Mouse (Mus musculus): ENCODE data around the gene Cfap54. TPM values are rescaled to one million over a fixed set of nuclear protein-coding genes. Genes with fewer than 3 reads are reported as not detected.

Gene Cfap54
- polyA plus RNA-seq, 1 experiment from 2014 or later = 0.42 TPM

DNA sequence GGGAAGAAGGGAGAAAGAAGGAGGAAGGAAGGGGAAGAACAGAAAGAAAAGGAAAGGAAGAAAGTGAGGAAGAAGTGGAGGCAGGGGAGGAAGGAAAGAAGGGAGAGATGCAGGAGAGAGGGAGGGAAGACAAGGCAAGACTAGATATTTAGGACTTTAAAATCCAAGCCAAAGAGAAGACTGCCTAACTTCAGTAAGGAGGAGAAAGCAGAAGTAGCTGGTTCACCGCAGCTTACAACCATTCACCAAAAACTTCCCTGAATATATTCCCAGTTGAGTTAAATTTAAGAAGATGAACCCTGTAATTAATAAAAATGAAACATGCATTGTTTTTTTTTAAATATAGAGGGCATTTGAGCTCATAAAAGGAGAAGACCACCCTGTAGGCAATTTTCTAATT is 34.3 kb upstream of the Cfap54 start:
- H3K4me1 ChIP-seq = no peaks in the 10 kb centered on the region
- WGBS = 92% methylated on average over 1 of the region's 1 CpGs
- DNase-seq (ENCODE audit: low spot score) = no peak

GRCm38 (mm10) chr10:93114782-93115181 is 33.4 kb upstream of the Cfap54 start:
- Histone ChIP-seq H3K9me3 (no peaks in the 10 kb centered on the region), H3K4me1 (no peaks in the 10 kb centered on the region), H3K27me3 (replicated peaks; ENCODE audit: low read depth, poor library complexity, severe bottlenecking) (no peaks in the 10 kb centered on the region), H3K36me3 (replicated peaks) (no peaks in the 10 kb centered on the region), H3K27ac (replicated peaks) (no peak overlapping the region), H3K4me3 (no peak overlapping the region)
- DNase-seq (ENCODE audit: low spot score) = no peak
- 75% methylated on average over 1 of the region's 1 CpGs for WGBS

More for the DNA sequence above, 34.3 kb upstream of the Cfap54 start:
- Histone ChIP-seq H3K27ac (replicated peaks) (no peak overlapping the region), H3K27me3 (replicated peaks; ENCODE audit: low read depth, poor library complexity, severe bottlenecking) (no peaks in the 10 kb centered on the region), H3K36me3 (replicated peaks) (no peaks in the 10 kb centered on the region), H3K4me3 (no peak overlapping the region), H3K9me3 (no peaks in the 10 kb centered on the region)

- no peaks in the 10 kb centered on the region for H3K9me3 ChIP-seq
- DNase-seq (ENCODE audit: low spot score) = no peak
- 86% methylated on average over 8 of the region's 8 CpGs for whole genome bisulfite sequencing
- no peaks in the 10 kb centered on the region for H3K4me1 ChIP-seq
- H3K27ac ChIP-seq (replicated peaks) = no peak overlapping the region
- no peaks in the 10 kb centered on the region for H3K27me3 ChIP-seq (replicated peaks; ENCODE audit: low read depth, poor library complexity, severe bottlenecking)
- H3K4me3 ChIP-seq = no peak overlapping the region
- no peaks in the 10 kb centered on the region for H3K36me3 ChIP-seq (replicated peaks)
These were observed 32.5 kb upstream of the Cfap54 start for GRCm38 (mm10) chr10:93113968-93114367.

GRCm38 (mm10) chr10:93112021-93112420 is 30.6 kb upstream of the Cfap54 start:
- Histone ChIP-seq H3K36me3 (replicated peaks) (no peaks in the 10 kb centered on the region), H3K27me3 (replicated peaks; ENCODE audit: low read depth, poor library complexity, severe bottlenecking) (no peaks in the 10 kb centered on the region), H3K27ac (replicated peaks) (no peak overlapping the region), H3K4me3 (no peak overlapping the region), H3K4me1 (no peaks in the 10 kb centered on the region), H3K9me3 (no peaks in the 10 kb centered on the region)
- 92% methylated on average over 6 of the region's 6 CpGs for WGBS
- DNase-seq (ENCODE audit: low spot score) = no peak

GRCm38 (mm10) chr10:93111412-93111811 is 30.0 kb upstream of the Cfap54 start:
- Histone ChIP-seq H3K9me3 (no peaks in the 10 kb centered on the region), H3K4me1 (no peaks in the 10 kb centered on the region), H3K27ac (replicated peaks) (no peak overlapping the region), H3K36me3 (replicated peaks) (no peaks in the 10 kb centered on the region), H3K27me3 (replicated peaks; ENCODE audit: low read depth, poor library complexity, severe bottlenecking) (no peaks in the 10 kb centered on the region), H3K4me3 (no peak overlapping the region)
- 68% methylated on average over 8 of the region's 8 CpGs for WGBS
- no peak for DNase-seq (ENCODE audit: low spot score)

GRCm38 (mm10) chr10:93105358-93105757 is 23.9 kb upstream of the Cfap54 start:
- H3K4me1 ChIP-seq = no peaks in the 10 kb centered on the region
- H3K36me3 ChIP-seq (replicated peaks) = no peaks in the 10 kb centered on the region
- no peak overlapping the region for H3K27ac ChIP-seq (replicated peaks)
- H3K4me3 ChIP-seq = no peak overlapping the region
- WGBS = 81% methylated on average over 7 of the region's 7 CpGs
- DNase-seq (ENCODE audit: low spot score) = no peak
- no peaks in the 10 kb centered on the region for H3K9me3 ChIP-seq
- no peaks in the 10 kb centered on the region for H3K27me3 ChIP-seq (replicated peaks; ENCODE audit: low read depth, poor library complexity, severe bottlenecking)

- no peak overlapping the region for H3K4me3 ChIP-seq
- H3K27me3 ChIP-seq (replicated peaks; ENCODE audit: low read depth, poor library complexity, severe bottlenecking) = no peaks in the 10 kb centered on the region
- no peaks in the 10 kb centered on the region for H3K36me3 ChIP-seq (replicated peaks)
- no peak for DNase-seq (ENCODE audit: low spot score)
- 70% methylated on average over 6 of the region's 6 CpGs for WGBS
- no peaks in the 10 kb centered on the region for H3K9me3 ChIP-seq
- H3K27ac ChIP-seq (replicated peaks) = no peak overlapping the region
- no peaks in the 10 kb centered on the region for H3K4me1 ChIP-seq
These were observed 22.9 kb upstream of the Cfap54 start for GRCm38 (mm10) chr10:93104357-93104756.

DNA sequence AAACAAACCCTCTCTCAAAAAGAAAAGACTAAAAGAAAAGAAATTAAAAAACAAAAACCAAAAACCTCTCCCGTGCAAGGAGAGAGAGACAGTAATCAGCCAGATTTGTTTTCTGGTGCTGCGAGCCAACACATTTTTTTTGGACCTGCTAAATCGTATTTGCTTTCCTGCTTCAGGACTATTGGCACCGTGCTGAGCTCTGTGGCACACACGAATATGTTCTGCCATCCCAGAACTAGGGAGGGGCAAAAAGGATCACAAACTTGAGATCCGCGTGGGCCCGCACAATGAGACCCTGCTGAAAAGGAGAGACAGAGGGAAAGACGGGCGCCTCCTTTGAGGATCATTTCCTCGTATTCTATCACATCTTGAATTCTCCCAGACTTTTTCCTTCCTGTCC is 22.3 kb upstream of the Cfap54 start:
- H3K27me3 ChIP-seq (replicated peaks; ENCODE audit: low read depth, poor library complexity, severe bottlenecking) = no peaks in the 10 kb centered on the region
- WGBS = 85% methylated on average over 11 of the region's 11 CpGs
- H3K36me3 ChIP-seq (replicated peaks) = no peaks in the 10 kb centered on the region
- no peak for DNase-seq (ENCODE audit: low spot score)
- no peak overlapping the region for H3K27ac ChIP-seq (replicated peaks)
- H3K4me3 ChIP-seq = no peak overlapping the region
- H3K9me3 ChIP-seq = no peaks in the 10 kb centered on the region
- H3K4me1 ChIP-seq = no peaks in the 10 kb centered on the region

GRCm38 (mm10) chr10:93102321-93102720 is 20.9 kb upstream of the Cfap54 start:
- Histone ChIP-seq H3K9me3 (no peaks in the 10 kb centered on the region), H3K36me3 (replicated peaks) (no peaks in the 10 kb centered on the region), H3K27me3 (replicated peaks; ENCODE audit: low read depth, poor library complexity, severe bottlenecking) (no peaks in the 10 kb centered on the region), H3K4me3 (no peak overlapping the region), H3K27ac (replicated peaks) (no peak overlapping the region), H3K4me1 (no peaks in the 10 kb centered on the region)
- no peak for DNase-seq (ENCODE audit: low spot score)
- WGBS = 55% methylated on average over 5 of the region's 5 CpGs

- Histone ChIP-seq H3K4me3 (no peak overlapping the region), H3K27ac (replicated peaks) (no peak overlapping the region), H3K36me3 (replicated peaks) (no peaks in the 10 kb centered on the region), H3K9me3 (no peaks in the 10 kb centered on the region), H3K27me3 (replicated peaks; ENCODE audit: low read depth, poor library complexity, severe bottlenecking) (no peaks in the 10 kb centered on the region), H3K4me1 (no peaks in the 10 kb centered on the region)
- no peak for DNase-seq (ENCODE audit: low spot score)
- 75% methylated on average over 7 of the region's 7 CpGs for whole genome bisulfite sequencing
These were observed 16.9 kb upstream of the Cfap54 start for GRCm38 (mm10) chr10:93098211-93098805.

- H3K4me3 ChIP-seq = no peak overlapping the region
- H3K27ac ChIP-seq (replicated peaks) = no peak overlapping the region
- H3K36me3 ChIP-seq (replicated peaks) = no peaks in the 10 kb centered on the region
- H3K4me1 ChIP-seq = no peaks in the 10 kb centered on the region
- DNase-seq (ENCODE audit: low spot score) = no peak
- 90% methylated on average over 7 of the region's 7 CpGs for WGBS
- no peaks in the 10 kb centered on the region for H3K27me3 ChIP-seq (replicated peaks; ENCODE audit: low read depth, poor library complexity, severe bottlenecking)
- H3K9me3 ChIP-seq = no peaks in the 10 kb centered on the region
These were observed 16.0 kb upstream of the Cfap54 start for GRCm38 (mm10) chr10:93097439-93097838.

DNA sequence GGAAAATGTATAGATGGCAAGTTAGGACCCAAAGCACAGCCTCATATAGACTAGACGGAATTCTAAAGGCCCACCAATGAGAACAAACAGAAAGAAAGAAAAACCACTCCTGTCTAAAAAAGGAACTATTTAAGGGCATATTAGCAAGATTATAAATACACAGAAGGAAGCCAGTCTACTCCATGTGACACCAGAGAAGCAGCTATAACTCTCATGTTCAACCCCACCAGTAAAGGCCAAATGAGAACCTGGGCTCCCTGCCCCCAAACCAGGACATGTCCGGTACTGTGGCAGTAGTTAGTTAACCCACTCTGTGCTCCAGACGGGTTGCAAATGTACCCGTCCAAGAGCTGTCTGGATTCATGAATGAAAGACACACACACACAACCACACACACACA is 14.4 kb upstream of the Cfap54 start:
- H3K36me3 ChIP-seq (replicated peaks) = no peaks in the 10 kb centered on the region
- H3K9me3 ChIP-seq = no peaks in the 10 kb centered on the region
- DNase-seq (ENCODE audit: low spot score) = no peak
- H3K27me3 ChIP-seq (replicated peaks; ENCODE audit: low read depth, poor library complexity, severe bottlenecking) = no peaks in the 10 kb centered on the region
- 83% methylated on average over 4 of the region's 4 CpGs for WGBS
- no peak overlapping the region for H3K4me3 ChIP-seq
- no peak overlapping the region for H3K27ac ChIP-seq (replicated peaks)
- H3K4me1 ChIP-seq = no peaks in the 10 kb centered on the region

DNA sequence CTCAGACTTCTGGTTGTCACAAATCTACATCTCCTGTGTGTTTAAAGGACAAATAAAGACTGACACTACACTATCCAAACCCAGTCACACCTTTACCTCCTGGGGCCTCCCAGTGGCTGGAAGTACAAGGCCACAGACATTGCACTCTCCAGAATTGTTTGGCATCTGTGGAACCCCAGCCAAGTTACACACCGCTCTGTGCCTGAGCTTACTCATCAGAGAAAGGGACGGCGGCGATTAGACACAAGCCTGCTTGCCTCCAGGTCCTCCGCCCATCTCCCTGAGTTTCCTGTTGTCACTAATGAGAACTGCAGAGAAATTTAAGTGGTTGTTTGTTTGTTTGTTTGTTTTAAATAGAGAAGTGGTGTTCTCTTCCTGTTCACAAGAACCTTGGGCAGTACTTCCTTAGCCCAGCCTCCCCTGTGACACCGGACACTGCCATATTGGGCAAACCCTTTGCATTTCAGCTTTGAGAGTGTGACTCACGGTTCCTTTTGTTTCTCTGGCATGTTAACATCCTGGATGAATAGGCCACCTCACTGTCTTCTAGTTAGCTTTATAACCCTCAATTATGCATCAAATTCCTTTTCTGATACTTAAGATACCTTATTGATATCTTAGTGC is 13.7 kb upstream of the Cfap54 start:
- no peak overlapping the region for H3K4me3 ChIP-seq
- 81% methylated on average over 7 of the region's 7 CpGs for WGBS
- no peaks in the 10 kb centered on the region for H3K4me1 ChIP-seq
- H3K36me3 ChIP-seq (replicated peaks) = no peaks in the 10 kb centered on the region
- H3K27ac ChIP-seq (replicated peaks) = no peak overlapping the region
- no peaks in the 10 kb centered on the region for H3K27me3 ChIP-seq (replicated peaks; ENCODE audit: low read depth, poor library complexity, severe bottlenecking)
- H3K9me3 ChIP-seq = no peaks in the 10 kb centered on the region
- DNase-seq (ENCODE audit: low spot score) = no peak
